Mouse (Mus musculus): ENCODE results near the gene Thy1.

Gene Thy1

DNA sequence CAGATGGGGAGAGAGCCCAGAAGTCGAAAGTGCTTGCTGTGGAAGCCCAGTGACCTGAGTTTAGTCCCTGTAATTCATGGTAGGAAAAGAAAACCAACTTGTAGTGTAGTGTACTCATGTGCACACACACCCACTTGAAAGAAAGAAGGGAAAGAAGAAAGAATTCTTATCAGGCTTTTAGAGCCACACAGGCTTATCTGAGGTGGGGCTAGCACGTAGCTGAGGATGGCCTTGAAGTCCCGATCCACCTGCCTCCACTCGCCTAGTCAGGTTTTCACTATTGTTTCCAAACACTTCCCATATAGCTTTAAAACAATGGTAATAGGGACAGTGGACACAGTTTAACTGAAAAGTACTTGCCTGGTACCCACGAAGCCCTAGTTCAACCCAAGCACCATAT lies 31.5 kb upstream of the Thy1 start:
- TF ChIP-seq NANOG (IDR thresholded peaks at IDR 0.05; ENCODE audit: borderline replicate concordance, low read length) (no peak), CTCF (conservative IDR thresholded peaks at IDR 0.05; ENCODE audit: low read length) (no peak), POU5F1 (IDR thresholded peaks at IDR 0.05; ENCODE audit: borderline replicate concordance, low read length) (no peak)
- Histone ChIP-seq H3K4me3 (replicated peaks; ENCODE audit: low read length) (no peak overlapping the region), H3K9me3 (ENCODE audit: low read length) (no peaks in the 10 kb centered on the region), H3K27me3 (ENCODE audit: insufficient read depth, low read length) (peaks cover 7% of the 10 kb centered on the region), H3K36me3 (ENCODE audit: insufficient read depth, low read length) (no peaks in the 10 kb centered on the region), H3K4me1 (replicated peaks; ENCODE audit: low read depth, low read length) (peaks cover 7% of the 10 kb centered on the region)

DNA sequence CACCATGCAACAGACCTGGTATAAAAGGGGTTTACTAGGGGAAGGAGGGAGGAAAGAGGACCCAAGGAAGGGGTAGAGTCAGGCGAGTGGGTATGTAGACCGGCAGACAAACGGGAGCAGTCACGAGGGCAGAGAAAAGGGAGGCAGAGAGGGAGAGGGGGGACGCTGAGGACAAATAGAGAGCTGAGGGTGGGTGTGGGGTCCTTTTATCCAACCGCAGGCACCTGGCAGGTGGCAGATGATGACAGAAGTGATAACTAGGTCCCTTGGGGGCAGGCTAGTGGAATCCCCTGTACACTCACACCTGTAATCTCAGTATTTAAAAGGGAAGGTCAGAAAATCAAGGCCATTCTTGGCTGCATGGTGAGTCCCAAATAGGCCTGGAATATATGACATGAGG lies 31.0 kb upstream of the Thy1 start:
- Histone ChIP-seq H3K36me3 (ENCODE audit: insufficient read depth, low read length) (no peaks in the 10 kb centered on the region), H3K27me3 (ENCODE audit: insufficient read depth, low read length) (peaks cover 7% of the 10 kb centered on the region), H3K9me3 (ENCODE audit: low read length) (no peaks in the 10 kb centered on the region), H3K4me3 (replicated peaks; ENCODE audit: low read length) (no peak overlapping the region), H3K4me1 (replicated peaks; ENCODE audit: low read depth, low read length) (peaks cover 7% of the 10 kb centered on the region)
- TF ChIP-seq CTCF (conservative IDR thresholded peaks at IDR 0.05; ENCODE audit: low read length) (no peak), NANOG (IDR thresholded peaks at IDR 0.05; ENCODE audit: borderline replicate concordance, low read length) (no peak), POU5F1 (IDR thresholded peaks at IDR 0.05; ENCODE audit: borderline replicate concordance, low read length) (no peak)

DNA sequence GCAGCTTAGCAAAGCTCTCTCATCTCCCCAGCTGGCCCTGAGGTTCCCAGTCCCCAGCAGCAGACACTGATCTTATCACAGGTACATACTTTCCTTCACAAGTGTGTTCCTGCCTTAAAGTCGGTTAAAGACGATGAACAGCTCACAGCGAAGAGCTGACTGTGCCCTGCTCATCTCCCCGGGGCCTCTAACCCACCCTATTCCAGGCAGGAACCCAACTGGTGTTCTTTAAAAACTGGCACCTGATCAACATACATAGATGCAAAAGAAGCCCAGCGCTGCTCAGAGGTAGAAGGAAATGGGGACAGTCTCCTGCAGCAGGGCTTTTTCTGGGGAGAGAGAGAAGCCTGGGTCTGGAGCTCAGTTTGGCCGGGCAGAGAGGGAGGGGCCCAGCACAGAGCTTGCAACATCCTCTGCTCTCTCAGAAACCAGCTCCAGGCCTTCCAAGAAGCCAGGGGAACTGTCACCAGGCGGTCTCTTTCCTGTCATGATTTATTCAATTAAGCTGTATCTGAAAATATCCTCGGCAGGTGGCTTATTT lies 30.4 kb upstream of the Thy1 start:
- Histone ChIP-seq H3K4me3 (replicated peaks; ENCODE audit: low read length) (no peak overlapping the region), H3K36me3 (ENCODE audit: insufficient read depth, low read length) (no peaks in the 10 kb centered on the region), H3K9me3 (ENCODE audit: low read length) (peaks cover 3% of the 10 kb centered on the region; the same call in 1 of the 2 replicates), H3K4me1 (replicated peaks; ENCODE audit: low read depth, low read length) (peaks cover 7% of the 10 kb centered on the region), H3K27me3 (ENCODE audit: insufficient read depth, low read length) (peaks cover 7% of the 10 kb centered on the region)
- no peak for TF ChIP-seq POU5F1 (IDR thresholded peaks at IDR 0.05; ENCODE audit: borderline replicate concordance, low read length)
- no peak for TF ChIP-seq NANOG (IDR thresholded peaks at IDR 0.05; ENCODE audit: borderline replicate concordance, low read length)
- TF ChIP-seq CTCF (conservative IDR thresholded peaks at IDR 0.05; ENCODE audit: low read length): no peak

DNA sequence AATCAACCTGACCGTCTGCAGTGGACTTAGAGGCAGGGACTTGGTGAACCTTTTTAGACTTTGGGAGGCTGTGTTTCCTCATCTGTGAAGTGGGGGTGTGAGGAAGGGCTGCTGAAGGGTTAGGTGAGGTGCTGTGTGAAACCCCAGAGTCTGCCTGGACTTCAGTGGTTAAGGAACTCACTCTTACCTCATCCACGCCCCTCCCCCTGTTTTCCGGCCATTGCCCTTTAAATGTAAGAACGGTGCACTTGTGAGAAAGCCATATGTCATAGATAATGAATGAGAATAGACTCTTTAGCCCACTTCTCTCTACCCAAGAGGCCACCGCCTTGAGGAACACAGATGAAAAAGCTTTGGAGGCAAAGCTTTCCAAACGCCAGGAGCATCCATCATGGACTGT lies 29.4 kb upstream of the Thy1 start:
- TF ChIP-seq POU5F1 (IDR thresholded peaks at IDR 0.05; ENCODE audit: borderline replicate concordance, low read length) (no peak), CTCF (conservative IDR thresholded peaks at IDR 0.05; ENCODE audit: low read length) (no peak), NANOG (IDR thresholded peaks at IDR 0.05; ENCODE audit: borderline replicate concordance, low read length) (no peak)
- H3K27me3 ChIP-seq (ENCODE audit: insufficient read depth, low read length): peaks cover 7% of the 10 kb centered on the region
- peaks cover 7% of the 10 kb centered on the region for H3K4me1 ChIP-seq (replicated peaks; ENCODE audit: low read depth, low read length)
- no peaks in the 10 kb centered on the region for H3K36me3 ChIP-seq (ENCODE audit: insufficient read depth, low read length)
- no peak overlapping the region for H3K4me3 ChIP-seq (replicated peaks; ENCODE audit: low read length)
- peaks cover 5% of the 10 kb centered on the region; the same call in 1 of the 2 replicates for H3K9me3 ChIP-seq (ENCODE audit: low read length)

DNA sequence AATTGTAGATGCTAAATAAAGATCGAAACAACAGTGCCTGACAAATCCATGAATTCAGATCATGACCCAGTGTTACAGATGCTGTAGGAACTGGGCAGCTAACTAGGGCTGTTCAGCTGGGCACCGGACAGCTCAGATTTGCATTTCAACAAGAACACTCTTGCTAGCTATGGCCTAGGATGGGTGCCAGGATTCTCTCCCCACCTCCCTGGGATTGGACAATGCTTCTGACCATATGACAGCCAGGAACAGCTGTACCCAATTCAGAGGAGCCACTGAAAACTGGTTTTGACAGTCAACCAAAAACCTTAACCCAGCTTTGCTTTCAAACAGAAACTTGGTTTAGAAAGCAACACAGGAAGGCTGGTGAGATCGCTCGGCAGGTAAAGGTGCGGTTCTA lies 26.9 kb upstream of the Thy1 start:
- peaks cover 14% of the 10 kb centered on the region for H3K4me1 ChIP-seq (replicated peaks; ENCODE audit: low read depth, low read length)
- H3K27me3 ChIP-seq (ENCODE audit: insufficient read depth, low read length): peaks cover 23% of the 10 kb centered on the region
- no peak for TF ChIP-seq NANOG (IDR thresholded peaks at IDR 0.05; ENCODE audit: borderline replicate concordance, low read length)
- no peak for TF ChIP-seq CTCF (conservative IDR thresholded peaks at IDR 0.05; ENCODE audit: low read length)
- no peak for TF ChIP-seq POU5F1 (IDR thresholded peaks at IDR 0.05; ENCODE audit: borderline replicate concordance, low read length)
- H3K36me3 ChIP-seq (ENCODE audit: insufficient read depth, low read length): no peaks in the 10 kb centered on the region
- H3K9me3 ChIP-seq (ENCODE audit: low read length): peaks cover 5% of the 10 kb centered on the region; the same call in 1 of the 2 replicates
- H3K4me3 ChIP-seq (replicated peaks; ENCODE audit: low read length): no peak overlapping the region

DNA sequence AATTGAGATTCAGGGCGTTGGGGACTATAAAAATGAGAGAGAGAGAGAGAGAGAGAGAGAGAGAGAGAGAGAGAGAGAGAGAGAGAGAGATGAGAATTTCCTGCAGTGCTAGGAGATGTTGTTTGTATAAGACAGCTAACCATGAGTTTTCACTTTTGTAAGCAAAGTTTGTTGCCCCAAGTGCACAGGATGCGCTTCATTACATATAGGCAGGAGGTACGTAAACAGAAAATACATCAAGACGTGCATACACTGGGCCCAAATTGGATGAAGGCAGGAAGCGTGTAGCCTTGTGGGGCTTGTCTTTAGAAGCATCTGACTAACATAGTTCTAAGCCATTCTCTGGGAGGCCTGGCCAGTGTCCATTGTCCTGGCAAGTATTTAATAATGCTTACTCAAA lies 25.3 kb upstream of the Thy1 start:
- H3K4me3 ChIP-seq (replicated peaks; ENCODE audit: low read length): no peak overlapping the region
- TF ChIP-seq CTCF (conservative IDR thresholded peaks at IDR 0.05; ENCODE audit: low read length): no peak
- no peak for TF ChIP-seq POU5F1 (IDR thresholded peaks at IDR 0.05; ENCODE audit: borderline replicate concordance, low read length)
- no peak for TF ChIP-seq NANOG (IDR thresholded peaks at IDR 0.05; ENCODE audit: borderline replicate concordance, low read length)
- peaks cover 30% of the 10 kb centered on the region for H3K27me3 ChIP-seq (ENCODE audit: insufficient read depth, low read length)
- H3K9me3 ChIP-seq (ENCODE audit: low read length): peaks cover 5% of the 10 kb centered on the region; the same call in 1 of the 2 replicates
- H3K4me1 ChIP-seq (replicated peaks; ENCODE audit: low read depth, low read length): peaks cover 14% of the 10 kb centered on the region
- H3K36me3 ChIP-seq (ENCODE audit: insufficient read depth, low read length): no peaks in the 10 kb centered on the region

DNA sequence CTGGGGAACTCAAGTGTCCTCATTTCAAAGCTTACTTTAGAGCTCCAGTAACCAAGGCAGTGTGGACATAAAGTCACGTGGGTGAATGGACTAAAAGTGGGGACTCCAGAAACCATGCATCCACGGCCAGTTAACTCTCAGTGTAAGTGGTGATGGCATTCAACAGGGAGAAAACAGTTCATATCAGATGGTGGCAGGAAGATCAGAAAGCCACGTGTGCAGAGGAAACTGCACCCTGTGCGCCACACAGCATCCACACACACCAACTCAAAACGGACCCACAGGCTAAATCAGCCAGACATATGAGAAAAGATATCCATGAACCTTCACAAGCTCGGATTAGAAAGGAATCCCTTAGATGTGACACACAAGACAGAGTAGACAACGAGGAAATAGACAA lies 23.2 kb upstream of the Thy1 start:
- 0 out of 2 replicates have a peak, but pooled peaks cover 6% of the 10 kb centered on the region for H3K4me1 ChIP-seq (replicated peaks; ENCODE audit: low read depth, low read length)
- peaks cover 24% of the 10 kb centered on the region for H3K27me3 ChIP-seq (ENCODE audit: insufficient read depth, low read length)
- H3K4me3 ChIP-seq (replicated peaks; ENCODE audit: low read length): 0 out of 2 replicates have a peak overlapping the region, but pooled peaks have one; percentile 53

DNA sequence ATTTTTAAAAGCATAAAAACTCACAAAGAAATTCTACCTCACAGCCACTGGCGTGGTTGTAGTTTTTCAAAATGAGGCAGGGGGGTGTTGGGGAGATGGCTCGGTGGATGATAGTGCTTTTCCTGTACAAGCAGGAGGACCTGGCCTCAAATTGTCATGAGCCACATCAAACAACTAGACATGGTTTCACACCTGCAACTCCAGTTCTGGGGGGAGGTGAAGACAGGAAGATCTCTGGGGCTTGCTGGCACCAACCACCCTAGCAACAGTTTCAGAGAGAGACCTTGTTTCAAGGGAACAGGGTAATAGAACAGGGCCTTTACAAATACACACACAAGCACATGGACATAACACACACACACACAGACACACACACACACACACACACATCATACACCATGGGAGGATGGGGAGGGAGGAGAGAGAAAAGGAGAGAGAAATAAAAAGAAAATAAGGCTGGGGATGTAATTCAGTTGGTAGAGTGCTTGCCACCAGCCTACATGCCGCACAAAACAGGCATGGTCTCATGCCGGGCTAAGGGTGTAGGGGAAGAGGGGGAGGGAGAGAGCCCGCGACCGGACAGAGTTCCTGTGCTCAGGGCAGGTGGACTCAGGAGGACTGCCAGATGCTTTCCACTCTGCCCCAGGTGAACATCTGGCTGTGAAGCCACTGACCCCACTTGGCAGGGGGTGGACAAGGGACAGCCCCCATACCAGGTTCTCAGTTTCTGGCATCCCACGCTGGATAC lies 20.9 kb upstream of the Thy1 start:
- Histone ChIP-seq H3K9me3 (ENCODE audit: low read length) (peaks cover 13% of the 10 kb centered on the region), H3K4me3 (replicated peaks; ENCODE audit: low read length) (no peak overlapping the region), H3K27me3 (ENCODE audit: insufficient read depth, low read length) (peaks cover 23% of the 10 kb centered on the region), H3K36me3 (ENCODE audit: insufficient read depth, low read length) (no peaks in the 10 kb centered on the region), H3K4me1 (replicated peaks; ENCODE audit: low read depth, low read length) (0 out of 2 replicates have a peak, but pooled peaks cover 6% of the 10 kb centered on the region)
- no peak for TF ChIP-seq CTCF (conservative IDR thresholded peaks at IDR 0.05; ENCODE audit: low read length)
- no peak for TF ChIP-seq POU5F1 (IDR thresholded peaks at IDR 0.05; ENCODE audit: borderline replicate concordance, low read length)
- no peak for TF ChIP-seq NANOG (IDR thresholded peaks at IDR 0.05; ENCODE audit: borderline replicate concordance, low read length)

More for the DNA sequence above, 23.2 kb upstream of the Thy1 start:
- Histone ChIP-seq H3K9me3 (ENCODE audit: low read length) (peaks cover 13% of the 10 kb centered on the region), H3K36me3 (ENCODE audit: insufficient read depth, low read length) (no peaks in the 10 kb centered on the region)
- TF ChIP-seq CTCF (conservative IDR thresholded peaks at IDR 0.05; ENCODE audit: low read length) (no peak), NANOG (IDR thresholded peaks at IDR 0.05; ENCODE audit: borderline replicate concordance, low read length) (no peak), POU5F1 (IDR thresholded peaks at IDR 0.05; ENCODE audit: borderline replicate concordance, low read length) (no peak)
